Mouse (Mus musculus): ENCODE results near the gene Mcmbp.

DNA sequence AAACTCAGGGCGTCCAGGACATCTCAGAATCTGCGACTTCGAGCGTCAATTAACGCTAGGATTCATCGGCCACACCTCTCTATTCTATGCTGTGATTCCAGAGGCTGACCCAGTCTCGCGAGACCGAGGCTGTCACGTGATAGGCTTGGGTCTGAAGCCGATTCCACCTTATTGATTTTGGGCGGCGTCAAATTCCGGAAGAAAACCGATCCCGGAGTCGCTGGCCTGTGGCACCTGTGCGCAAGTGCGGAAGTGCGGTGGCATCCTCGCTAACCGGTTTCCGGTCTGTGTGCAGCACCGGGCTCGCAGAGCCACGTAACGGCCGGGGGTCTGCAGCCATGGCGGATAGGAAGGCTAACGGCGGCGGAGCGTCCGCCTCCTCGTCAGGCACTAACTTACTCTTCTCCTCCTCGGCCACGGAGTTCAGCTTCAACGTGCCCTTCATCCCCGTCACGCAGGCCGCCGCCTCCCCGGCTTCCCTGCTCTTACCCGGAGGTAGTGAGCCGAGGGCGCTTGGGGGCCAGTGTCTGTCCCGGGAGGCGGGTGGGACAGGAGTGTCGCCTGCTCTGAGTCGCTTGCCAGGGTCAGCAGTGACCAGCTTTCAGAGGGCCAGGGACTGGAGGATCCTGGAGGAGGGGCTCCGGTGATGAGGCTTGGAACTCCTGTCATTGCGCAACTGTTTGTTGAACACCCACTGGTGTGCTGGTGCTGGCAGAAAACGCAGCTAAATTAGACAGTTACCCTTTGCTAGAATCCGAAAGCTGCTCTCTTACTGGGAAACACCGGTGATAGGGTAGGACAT is 4.6 kb upstream of the Mcmbp start, which contains the start of gene Sec23ip:
- TF ChIP-seq POLR2A (IDR thresholded peaks at IDR 0.05; ENCODE audit: low read depth, low read length) (peak; percentile 79), CTCF (IDR thresholded peaks at IDR 0.05; ENCODE audit: extremely low read depth, insufficient read length, insufficient replicate concordance, low read depth, low read length) (no peak)
